Mouse (Mus musculus): ENCODE results near the gene Sp6.
A peak's percentile ranks its signal among the peaks of the same experiment; 100 is the strongest.

DNA sequence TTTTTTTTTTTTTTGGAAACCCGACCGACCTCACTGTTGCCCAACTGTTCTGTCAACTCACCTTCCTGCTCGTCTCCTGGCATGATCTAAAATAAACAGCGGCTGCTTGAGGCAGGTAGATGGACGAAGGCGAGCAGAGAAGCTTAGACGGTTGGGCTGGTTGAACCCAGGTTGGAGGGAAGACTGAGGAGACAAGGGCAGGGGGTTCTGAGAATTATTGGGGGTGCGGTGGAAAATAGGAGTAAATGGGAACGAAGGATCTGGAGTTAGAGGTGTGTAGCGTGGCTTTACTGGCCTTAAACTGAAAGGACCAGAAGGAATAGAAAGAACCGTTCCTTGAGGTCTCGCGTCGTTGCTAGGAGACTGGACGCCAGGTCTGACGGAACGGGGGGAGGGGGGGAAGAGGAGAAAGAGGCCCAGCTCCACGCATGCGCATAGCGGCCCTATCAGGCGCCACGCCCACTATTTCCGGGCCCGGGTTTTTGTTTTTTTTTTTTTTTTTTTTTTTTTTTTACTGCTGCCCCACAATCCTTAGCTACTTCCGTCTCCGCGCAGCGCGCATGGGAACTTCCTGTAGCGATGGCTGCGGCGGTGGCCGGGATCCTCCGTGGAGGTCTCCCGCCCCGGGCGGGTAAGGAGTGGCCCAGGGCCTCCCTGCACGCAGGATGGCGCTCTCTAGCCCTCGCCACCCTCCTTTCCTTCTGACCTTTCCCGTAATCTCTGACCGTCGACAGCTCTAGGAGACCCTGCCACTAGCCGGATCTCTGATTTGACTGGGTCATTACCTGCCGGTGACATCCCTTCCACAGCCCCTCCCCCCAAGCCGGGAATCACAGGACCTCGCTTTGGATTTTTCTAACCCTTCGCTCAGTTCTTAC is 28.1 kb downstream of the Sp6 start, which contains the start of the genes Lrrc46 and Mrpl10:
- TF ChIP-seq POLR2A (IDR thresholded peaks at IDR 0.05; ENCODE audit: insufficient read length, low read depth) (peak; percentile 90), TCF3 (IDR thresholded peaks at IDR 0.05; ENCODE audit: insufficient read length, low read depth) (no peak), REST (IDR thresholded peaks at IDR 0.05; ENCODE audit: insufficient read depth, insufficient read length) (no peak), USF1 (IDR thresholded peaks at IDR 0.05; ENCODE audit: low read depth) (no peak), MAX (IDR thresholded peaks at IDR 0.05; ENCODE audit: low read depth) (no peak), E2F4 (IDR thresholded peaks at IDR 0.05; ENCODE audit: insufficient read depth) (peak; percentile 17), POLR2AphosphoS2 (IDR thresholded peaks at IDR 0.05; ENCODE audit: insufficient read length, low read depth) (peak; percentile 89)
